Mouse (Mus musculus) erythroblast, embryonic 14.5 days (primary cell): Measurements from ENCODE around the gene Fancc. TPM values are rescaled to one million over a fixed set of nuclear protein-coding genes. Genes with fewer than 3 reads are reported as not detected.

ENCODE experiments used
- H3K27me3 ChIP-seq: 2 replicates; pipeline ENCODE4 v1.6.1; 2012; ENCODE audit warnings: inconsistent platforms; ENCODE audit not compliant: control insufficient read depth
- H3K36me3 ChIP-seq: 2 replicates; pipeline ENCODE4 v1.6.1; 2012; ENCODE audit warnings: mild to moderate bottlenecking, inconsistent platforms; ENCODE audit not compliant: control insufficient read depth
- H3K4me1 ChIP-seq: 2 replicates; pipeline ENCODE4 v1.6.1; 2012; ENCODE audit warnings: inconsistent platforms; ENCODE audit not compliant: control insufficient read depth
- H3K4me3 ChIP-seq: replicated peaks from 2 replicates; pipeline ENCODE3; 2012; ENCODE audit warnings: moderate library complexity, mild to moderate bottlenecking, inconsistent platforms
- H3K9me3 ChIP-seq: 2 replicates; pipeline ENCODE4 v1.6.1; 2012; ENCODE audit warnings: low read length, inconsistent platforms, mixed read lengths; ENCODE audit not compliant: control insufficient read depth
- GATA1 ChIP-seq: IDR thresholded peaks from 2 replicates; pipeline ENCODE4 v1.6.1; 2012; ENCODE audit warnings: low read length, inconsistent platforms, mixed read lengths
- TAL1 ChIP-seq: IDR thresholded peaks from 3 replicates; pipeline ENCODE4 v1.6.1; 2012; ENCODE audit warnings: low read length, inconsistent platforms, mixed read lengths
- polyA plus RNA-seq: library from polyadenylated mRNA; stranded (reverse); fragments of >175 nt; gene quantifications from 2 replicates; pipeline ENCODE4 v1.2.3, GENCODE M21; 2012

Fancc gene
- polyA plus RNA-seq, 1 experiment: 0.74 TPM

DNA sequence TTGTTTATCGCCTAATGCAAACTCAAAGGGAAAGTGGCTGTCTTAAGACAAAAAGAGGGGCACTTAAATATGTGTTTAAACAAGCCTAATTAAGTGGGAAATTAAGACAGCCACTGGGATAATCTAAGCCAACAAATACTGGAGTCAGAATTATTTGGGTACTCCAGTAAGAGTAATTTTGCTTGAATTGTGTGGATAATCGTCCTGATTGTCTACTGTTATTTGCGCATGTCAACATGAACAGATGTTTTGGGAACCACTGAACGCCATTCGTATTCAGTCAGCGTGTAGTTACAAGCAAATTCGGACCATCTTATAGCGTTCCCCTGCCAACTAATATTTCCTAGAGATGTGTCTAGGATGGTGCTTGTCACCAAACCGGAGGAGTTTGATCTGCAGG lies 33.8 kb upstream of the Fancc start:
- Histone ChIP-seq H3K4me3 (no peak overlapping the region), H3K27me3 (no peaks in the 10 kb centered on the region), H3K36me3 (peaks cover 100% of the 10 kb centered on the region), H3K4me1 (no peaks in the 10 kb centered on the region), H3K9me3 (no peaks in the 10 kb centered on the region)
- no peak for TF ChIP-seq TAL1
- TF ChIP-seq GATA1: no peak

DNA sequence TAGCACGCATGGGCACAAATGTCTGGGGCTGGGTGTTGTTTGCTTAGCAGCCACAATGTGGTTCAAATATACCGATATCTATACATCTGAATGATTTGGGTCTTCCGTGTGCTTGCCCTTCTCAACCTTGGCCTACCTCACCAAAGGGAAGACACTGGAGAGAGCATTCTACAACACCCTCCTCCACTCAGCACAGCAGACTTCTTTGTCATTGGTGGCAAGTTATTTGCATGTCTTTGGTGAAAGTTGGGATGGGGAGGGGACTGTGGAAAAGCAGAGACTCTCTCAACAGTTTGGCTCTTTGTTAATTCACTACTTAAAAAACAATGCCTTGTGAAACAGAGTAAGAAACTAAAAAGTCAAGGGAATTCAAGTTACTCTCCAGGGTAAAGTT lies 33.3 kb upstream of the Fancc start:
- Histone ChIP-seq H3K9me3 (no peaks in the 10 kb centered on the region), H3K4me3 (no peak overlapping the region), H3K36me3 (peaks cover 100% of the 10 kb centered on the region), H3K27me3 (no peaks in the 10 kb centered on the region), H3K4me1 (no peaks in the 10 kb centered on the region)
- no peak for TF ChIP-seq GATA1
- no peak for TF ChIP-seq TAL1

DNA sequence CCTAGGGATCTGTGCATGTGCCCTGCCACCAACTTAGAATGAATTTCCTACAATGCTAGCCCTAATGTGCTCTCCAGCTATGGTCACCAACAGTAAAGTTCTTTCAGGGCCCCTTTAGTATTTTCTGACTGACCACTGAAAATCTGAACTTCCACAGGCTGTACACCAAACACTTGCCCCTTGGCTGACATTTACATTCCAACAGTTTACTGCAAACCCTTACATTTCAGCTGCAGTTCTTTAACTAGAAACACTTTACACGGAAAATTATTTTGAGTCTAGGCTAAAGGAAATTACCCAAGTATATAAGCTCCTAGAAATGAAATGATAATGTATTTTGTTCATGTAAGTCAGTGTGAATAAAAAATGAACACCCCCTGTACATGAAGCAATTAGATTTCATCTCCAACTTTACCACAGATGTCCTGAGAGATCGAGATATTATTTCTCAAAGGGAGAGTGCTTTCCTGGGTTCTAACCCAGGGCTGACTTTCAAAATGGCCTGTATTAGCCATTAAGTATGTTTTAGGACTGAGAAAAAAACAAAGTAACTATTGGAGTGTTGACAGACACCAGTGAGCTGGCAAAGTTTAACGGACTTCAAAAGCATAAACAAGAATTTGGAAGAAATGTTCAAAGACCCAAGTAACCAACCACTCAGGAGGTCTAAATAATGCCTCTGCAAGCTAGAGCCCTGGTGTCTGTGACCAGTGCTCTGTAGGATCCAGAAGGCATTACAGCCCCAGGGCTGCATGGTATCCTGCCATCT lies 32.7 kb upstream of the Fancc start:
- TF ChIP-seq GATA1 (no peak), TAL1 (no peak)
- H3K36me3 ChIP-seq: peaks cover 100% of the 10 kb centered on the region

DNA sequence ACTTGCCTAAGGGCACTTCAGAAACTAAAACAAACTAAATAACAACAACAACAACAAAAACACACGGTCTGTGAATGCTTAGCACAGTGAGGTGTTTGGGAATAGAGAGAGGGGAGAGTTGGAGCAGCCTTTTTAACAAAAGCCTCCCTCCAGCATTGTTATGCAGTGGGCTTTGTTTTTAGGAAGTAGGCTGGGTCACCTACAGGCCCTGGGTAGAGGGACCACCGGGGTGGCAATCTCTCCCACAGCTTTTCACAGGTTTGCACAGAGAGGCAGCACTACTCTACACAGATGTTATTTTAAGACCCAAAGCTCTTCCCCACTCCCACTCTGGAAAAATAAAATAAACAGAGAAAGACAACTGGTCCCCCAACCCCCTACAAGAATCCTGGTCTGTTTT lies 31.8 kb upstream of the Fancc start:
- no peak overlapping the region for H3K4me3 ChIP-seq
- no peaks in the 10 kb centered on the region for H3K4me1 ChIP-seq
- no peaks in the 10 kb centered on the region for H3K27me3 ChIP-seq
- no peak for TF ChIP-seq TAL1
- no peak for TF ChIP-seq GATA1
- H3K36me3 ChIP-seq: peaks cover 100% of the 10 kb centered on the region
- H3K9me3 ChIP-seq: no peaks in the 10 kb centered on the region

More for the DNA sequence above, 32.7 kb upstream of the Fancc start:
- H3K4me3 ChIP-seq: no peak overlapping the region
- no peaks in the 10 kb centered on the region for H3K4me1 ChIP-seq
- H3K9me3 ChIP-seq: no peaks in the 10 kb centered on the region
- H3K27me3 ChIP-seq: no peaks in the 10 kb centered on the region

DNA sequence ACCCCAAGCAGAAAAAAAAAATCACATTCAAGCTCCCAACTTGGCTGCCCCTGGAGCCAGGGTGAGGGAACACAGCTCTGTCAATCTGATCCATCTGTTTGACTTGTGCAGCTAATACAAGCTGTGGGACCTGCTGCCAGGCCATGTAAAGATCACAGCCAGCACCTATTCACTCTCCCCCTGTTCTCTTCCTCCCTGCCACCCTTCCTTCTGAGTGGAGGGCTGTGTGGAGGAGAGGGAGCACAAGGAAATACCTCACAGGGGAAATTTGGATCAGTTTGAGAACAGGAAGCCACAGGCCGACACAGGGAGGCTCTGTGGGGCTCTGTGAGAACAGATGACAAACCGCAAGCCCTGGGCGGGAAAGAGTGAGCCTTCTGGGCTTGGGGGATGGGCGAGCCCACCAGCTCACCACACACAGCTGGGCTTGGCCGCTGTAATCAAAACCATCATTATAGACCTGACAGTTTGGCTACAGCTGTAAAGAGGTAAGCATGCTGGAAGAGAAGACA lies 31.1 kb upstream of the Fancc start:
- TF ChIP-seq GATA1: no peak
- no peak for TF ChIP-seq TAL1
- H3K9me3 ChIP-seq: no peaks in the 10 kb centered on the region
- no peak overlapping the region for H3K4me3 ChIP-seq
- H3K4me1 ChIP-seq: no peaks in the 10 kb centered on the region
- no peaks in the 10 kb centered on the region for H3K27me3 ChIP-seq
- H3K36me3 ChIP-seq: peaks cover 98% of the 10 kb centered on the region

DNA sequence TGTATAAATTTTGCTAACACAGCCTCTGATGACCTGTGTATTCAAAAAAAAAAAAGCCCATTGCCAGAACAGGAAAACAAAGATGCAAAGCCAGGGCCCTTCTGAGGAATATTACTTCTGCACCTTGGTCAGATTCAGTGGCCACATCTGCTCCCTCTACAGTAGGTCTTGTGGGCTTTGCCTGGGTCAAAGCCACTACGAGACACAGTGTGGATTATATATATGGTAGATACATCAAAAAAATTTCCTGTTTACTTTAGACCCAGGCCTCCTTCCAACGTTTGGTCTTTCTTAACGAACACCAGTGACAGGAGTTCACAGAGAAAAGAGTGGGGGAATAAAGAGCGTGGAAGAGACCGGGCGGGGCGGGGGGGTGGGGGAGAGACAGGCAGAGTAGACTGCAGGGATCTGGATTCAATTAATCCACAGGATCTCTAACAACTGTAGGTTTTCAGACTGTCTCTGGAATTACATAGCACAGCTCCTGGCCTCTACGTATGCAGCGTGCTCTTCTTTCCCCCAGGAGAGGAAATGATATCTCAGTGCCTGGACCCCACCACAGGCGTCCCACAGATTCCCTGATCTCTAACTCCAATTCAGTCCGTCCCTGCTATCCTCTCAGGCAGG lies 28.6 kb upstream of the Fancc start:
- H3K9me3 ChIP-seq: no peaks in the 10 kb centered on the region
- H3K36me3 ChIP-seq: peaks cover 96% of the 10 kb centered on the region
- H3K4me3 ChIP-seq: no peak overlapping the region
- TF ChIP-seq GATA1 (no peak), TAL1 (no peak)
- no peaks in the 10 kb centered on the region for H3K4me1 ChIP-seq
- H3K27me3 ChIP-seq: no peaks in the 10 kb centered on the region

DNA sequence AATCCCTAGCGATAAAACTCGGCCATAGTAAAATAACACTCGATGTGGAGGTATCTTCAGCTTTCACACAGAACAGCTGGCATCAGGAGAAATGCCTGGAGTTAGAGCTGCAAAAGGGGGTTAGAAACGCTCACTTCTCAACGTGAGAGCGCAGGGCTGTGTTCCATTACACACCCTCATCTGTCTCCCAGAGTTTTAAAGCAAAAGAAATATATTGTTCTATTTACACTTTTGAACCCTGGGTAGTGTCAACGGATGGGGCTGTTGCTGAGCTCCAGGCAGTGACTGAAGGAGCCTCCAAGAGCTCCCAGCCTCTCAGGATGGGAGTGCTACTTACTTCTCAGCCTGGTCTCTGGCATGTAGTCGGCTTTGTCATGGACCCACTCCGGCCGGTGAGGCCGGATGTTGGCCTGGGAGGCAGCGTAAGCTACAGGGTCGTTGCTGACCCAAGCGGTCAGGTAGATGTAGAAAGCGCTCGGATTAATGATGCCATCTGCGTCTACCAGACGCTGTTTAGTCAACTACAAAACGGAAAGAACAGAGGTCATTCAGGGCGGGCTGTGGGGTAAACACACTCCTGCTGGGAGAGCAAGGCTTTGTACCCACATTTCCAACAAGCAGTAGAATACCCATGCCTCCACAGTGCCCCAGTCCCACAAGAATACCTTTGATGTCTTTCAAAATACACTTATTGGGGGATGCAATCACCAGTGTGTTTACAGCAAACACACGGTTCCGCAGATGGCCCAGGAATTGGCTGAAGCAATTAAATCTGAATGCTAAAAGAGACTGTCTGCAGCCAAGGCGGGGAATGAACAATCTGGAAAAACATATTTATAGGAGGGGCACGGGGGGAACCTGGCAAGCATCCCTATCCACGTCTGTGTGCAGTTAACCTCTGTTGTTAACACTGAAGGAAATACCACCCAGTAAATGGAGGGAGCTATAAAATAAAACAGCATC lies 27.8 kb upstream of the Fancc start:
- no peak overlapping the region for H3K4me3 ChIP-seq
- H3K36me3 ChIP-seq: peaks cover 96% of the 10 kb centered on the region
- H3K9me3 ChIP-seq: no peaks in the 10 kb centered on the region
- no peaks in the 10 kb centered on the region for H3K4me1 ChIP-seq
- no peaks in the 10 kb centered on the region for H3K27me3 ChIP-seq
- TF ChIP-seq GATA1 (no peak), TAL1 (no peak)

DNA sequence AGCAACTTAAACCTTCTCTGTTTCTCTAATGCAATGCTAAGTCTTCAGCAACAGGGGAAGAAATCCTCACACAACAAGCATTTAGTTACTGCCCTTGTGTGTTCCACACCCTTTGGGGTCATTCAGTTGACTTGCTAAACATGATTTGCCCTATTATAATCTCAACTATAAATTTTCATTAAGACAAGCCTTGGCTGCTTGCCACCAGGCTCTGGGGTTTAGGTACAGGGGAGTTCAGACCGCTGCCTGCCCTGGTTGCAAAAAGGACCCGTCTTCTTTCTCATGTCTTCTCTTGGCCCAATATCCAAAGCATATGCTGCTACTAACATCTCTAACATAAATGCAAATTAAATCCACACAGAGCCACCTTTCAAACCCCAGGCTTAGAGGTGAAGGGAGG lies 27.0 kb upstream of the Fancc start:
- H3K36me3 ChIP-seq: peaks cover 96% of the 10 kb centered on the region
- H3K4me1 ChIP-seq: no peaks in the 10 kb centered on the region
- no peak overlapping the region for H3K4me3 ChIP-seq
- TF ChIP-seq GATA1 (no peak), TAL1 (no peak)
- no peaks in the 10 kb centered on the region for H3K9me3 ChIP-seq
- no peaks in the 10 kb centered on the region for H3K27me3 ChIP-seq
